Mouse (Mus musculus) cerebellum, postnatal 36 days (tissue): ENCODE measurements around the gene Gm10644.
A peak's percentile ranks its signal among the peaks of the same experiment; 100 is the strongest.

Experiments
- DNase-seq, 2 experiments: peaks; one replicate each; pipeline ENCODE4 v3.0.0; 2021 to 2022; ENCODE audit warnings: mixed read lengths in 2 of 2

Gm10644 gene

DNA sequence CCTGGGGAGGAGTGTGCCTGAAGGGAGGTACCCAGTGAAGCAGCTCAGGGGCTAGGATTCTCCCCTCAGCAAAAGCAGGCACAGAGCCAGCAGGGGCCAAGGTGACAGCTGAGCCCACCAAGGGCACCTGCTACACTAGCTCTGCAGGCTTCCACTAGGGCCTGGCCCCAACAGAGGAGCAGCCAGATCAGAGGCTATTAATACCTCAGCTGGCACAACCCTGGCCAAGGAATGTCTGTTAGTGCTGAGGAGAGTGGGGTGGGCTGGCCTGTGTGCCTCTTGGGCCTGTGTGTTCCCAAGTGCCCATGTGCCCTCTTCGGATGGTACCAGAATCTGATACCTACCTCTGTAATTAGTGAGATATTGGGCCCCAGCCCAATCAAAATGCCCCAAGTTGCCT is 25.2 kb upstream of the Gm10644 start:
- no peak for DNase-seq

DNA sequence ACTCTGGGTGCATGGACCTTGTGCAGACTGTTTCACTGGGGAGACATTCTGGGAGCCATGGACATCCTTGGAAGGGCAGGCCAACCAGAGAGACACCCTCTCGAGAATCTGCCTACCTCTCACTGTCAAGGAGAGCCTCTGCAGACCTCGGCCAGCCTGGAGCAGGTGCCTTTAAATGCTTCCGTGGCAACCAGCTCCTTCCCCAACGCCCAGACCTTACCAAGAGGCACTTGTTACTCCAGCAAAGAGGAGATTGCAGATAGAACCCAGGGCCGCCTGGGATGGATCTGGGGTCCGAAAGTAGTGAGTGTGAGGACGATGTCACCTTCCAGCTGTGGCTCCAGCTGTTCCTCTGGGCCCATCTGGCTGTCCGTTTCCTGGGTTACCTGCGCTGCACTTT is 23.2 kb upstream of the Gm10644 start:
- DNase-seq: no peak

DNA sequence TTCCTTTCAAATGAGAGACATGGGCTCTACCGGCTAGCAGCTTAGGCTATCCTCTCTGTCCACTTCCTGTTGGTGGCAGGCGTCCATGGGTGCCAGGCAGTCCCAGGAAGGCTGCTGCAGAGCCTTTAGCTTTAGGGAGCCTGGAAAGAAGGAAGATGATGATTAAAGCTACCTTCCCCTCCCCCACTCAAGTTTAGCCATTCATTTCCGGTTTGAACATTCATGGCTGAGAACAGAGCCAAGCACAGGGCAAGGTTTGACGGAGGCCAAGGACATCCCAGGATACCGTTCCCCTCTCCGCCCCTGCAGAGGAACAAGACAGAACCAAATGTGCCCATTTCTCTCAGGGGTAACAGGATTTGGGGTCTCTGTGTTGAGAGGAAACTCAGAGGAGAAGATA is 22.6 kb upstream of the Gm10644 start:
- DNase-seq: no peak

DNA sequence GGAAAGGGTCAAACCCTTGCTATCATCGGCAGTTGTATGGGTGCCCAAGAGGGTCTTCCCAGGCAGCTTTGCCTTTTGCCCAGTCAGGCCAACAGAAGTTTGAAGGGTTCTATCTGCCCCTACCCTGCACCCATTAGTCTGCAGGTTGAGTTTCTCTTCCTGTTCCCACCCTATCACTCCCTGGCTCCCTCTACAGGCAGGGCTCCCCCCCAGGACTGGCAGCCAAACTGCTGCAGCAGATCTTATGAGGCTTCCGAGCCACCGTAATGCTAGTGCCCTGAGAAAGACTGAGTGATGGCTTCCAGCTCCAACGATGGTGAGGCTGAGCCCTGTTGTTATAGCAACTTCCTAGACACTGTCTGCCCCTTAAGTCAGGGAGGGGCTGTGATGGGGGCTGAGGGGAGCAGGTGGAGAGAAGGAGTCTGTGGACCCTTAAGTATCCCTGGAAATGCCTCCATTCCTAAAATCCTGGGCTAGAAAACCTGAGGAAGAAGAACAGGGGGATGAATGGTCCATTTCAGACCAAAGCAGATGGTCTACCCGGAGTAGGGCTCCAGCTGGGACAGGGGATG is 21.9 kb upstream of the Gm10644 start:
- DNase-seq: no peak

DNA sequence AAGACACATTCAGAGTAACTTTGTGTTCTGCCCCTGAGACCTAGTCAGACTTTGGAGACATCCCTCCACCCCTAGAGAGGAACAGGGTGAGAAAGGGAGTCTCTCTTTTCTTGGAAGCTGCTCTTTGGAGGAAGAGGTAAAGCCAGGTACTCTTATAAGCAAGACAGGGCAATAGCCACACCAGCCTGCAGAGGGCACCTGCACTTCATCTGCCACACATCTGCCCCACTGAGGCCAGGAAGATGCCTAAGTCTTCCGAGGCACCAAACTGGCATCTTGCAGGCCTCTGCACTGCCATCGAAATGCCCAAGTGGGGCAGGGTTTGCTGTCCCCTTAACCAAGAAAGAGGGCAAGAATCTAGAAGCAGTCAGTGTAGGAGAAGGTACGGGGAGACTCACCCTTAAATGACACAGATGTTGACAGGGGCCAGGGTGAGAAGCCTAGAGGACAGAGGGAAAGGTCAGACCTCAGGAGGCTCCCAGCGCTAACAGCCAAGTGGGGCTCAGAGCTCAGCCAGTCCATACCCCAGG is 21.2 kb upstream of the Gm10644 start:
- DNase-seq: no peak

DNA sequence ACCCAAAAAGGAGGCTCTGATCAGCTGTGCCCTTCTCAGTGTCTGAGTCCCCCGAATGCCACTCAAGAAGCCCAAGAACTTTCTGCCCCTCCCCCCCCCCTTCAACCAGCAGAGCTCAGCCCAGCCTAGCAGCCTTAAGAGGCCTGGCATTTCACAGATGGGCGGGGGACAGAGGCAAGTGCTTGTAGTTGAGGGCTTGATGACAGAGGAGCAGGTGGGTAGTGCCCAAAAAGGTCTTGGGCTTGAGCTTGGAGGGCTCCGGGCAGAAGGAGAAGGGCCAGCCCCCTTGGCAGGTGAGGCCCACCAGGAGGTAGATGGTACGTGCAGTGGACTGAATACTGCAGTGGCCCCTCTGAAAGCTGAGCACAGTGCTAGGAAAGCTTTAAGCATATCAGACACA is 19.5 kb upstream of the Gm10644 start:
- no peak for DNase-seq

DNA sequence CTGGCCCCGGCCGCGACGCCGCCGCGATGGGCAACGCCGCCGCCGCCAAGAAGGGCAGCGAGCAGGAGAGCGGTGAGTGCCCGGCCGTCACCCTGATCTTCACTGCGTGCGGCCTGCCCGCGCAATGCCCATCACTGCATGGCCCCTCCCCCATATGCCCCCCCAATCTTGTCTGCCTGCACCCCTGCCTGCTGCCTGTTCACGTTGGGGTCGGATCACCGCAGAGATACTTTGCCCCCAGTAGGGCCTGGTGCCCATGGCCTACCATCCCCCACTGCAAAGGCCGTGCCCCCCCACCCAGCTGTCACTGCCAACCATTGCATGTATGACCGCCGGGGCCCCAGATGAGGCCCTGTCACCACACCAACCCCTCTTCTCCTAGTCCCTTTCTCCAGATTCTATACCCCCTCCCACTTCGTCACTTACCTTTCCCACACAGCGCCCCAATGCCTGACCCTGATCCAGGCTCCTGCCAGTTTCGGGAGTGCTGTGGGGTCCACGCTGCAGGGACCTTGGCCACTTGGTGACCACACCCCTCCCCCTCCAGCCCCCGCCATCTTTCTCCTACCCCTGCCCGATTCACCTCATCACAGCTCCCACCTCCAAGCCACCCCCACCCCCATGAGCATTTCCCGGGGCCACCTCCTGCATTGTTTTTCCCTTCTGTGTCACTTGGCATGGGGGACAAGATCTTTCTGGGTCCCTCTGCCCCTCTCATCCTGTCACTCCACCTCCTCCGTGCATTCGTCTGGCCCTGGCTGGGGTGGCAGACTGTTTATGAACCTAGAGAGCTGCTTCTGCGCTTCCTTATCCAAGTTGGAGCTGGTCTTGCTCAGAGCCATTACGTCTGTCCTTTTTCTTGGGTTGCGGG is 18.4 kb upstream of the Gm10644 start:
- DNase-seq: peak; percentile 33 to 44

DNA sequence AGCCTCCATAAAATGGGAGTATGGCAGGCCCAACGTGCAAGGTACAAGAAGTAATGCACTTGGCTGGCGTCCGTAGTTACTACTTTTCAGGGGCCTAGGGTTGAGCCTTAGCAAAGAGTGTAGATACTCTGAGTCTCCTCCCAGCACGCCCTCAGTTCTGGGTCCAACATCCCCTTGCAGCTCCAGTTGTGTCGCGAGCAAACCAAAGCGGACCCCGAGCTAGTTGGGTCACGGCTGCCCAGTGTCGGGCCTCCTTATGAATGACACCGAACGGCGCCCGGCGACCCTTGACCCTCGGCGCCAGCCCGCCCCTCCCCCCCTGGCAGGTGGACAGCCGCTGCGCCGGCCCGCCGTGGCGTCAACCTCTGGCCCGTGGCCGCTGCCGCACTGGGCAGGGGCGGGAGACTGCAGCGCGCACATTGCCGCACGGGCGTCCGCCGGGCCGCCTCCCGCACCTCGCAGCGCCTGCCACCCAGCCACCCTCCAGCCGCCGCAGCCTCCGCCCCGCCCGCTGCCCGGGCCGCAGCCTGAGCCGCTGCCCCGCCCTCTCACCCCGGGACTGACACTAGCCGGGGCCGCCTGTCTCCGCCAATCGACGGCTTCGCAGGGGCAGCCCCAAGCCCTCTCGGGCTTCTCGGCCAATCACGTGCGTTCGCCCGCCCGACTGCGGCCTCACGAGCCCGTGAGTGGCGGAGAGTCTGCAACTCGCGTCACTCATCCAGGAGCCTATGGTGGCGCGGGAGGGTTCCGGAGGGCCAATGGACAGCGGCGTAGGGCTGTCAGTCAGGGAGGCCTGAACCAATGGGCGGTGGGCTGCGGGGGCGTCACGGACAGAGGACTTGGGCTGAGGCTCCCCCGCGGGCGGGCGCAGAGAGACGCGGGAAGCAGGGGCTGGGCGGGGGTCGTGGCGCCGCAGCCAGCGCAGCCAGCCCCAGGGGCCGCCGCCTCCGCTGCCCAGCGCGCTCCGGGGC is 17.4 kb upstream of the Gm10644 start, which contains the start of gene Prkaca:
Prkaca (plus strand) TSS at position 844 of the 971 bp plus-strand sequence.
- DNase-seq: peak; percentile 96 to 99

DNA sequence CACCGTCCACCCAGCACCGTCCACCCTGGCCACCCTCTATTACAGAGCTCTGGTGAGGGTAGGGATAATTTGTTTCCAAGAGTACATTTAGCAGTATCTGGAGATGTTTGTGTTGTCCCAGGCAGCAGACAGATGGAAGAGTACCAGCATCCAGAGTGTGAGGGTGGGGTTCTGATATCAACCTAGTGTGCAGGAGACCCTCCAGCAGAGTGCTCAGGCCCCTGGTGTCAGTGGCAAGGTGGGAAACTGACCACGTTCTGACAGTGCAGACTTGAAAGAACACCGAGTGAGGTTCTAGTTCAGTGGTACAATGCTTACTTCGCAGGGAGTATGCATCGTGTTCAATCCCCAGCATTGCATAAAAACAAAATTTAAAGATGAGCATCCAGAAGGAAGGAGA is 16.7 kb upstream of the Gm10644 start:
- no peak for DNase-seq

DNA sequence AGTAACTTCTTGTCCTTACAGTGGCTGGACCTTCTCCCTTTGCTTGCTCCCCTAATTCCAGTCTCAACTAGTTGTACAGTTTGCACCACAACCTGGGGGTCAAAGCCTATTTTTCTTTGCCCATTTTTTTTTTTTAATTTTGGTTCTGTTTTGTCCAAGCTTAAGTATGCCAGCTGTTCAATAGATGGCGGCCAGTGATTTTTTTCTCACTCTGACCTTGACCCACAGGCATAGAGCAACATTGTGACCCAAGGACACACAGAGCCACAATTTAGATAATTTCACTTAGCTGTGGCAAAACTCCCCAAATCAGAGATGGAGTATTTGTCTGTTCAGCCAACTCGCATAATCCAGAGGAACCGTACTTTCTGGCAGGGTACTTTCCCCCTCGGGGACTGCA is 16.1 kb upstream of the Gm10644 start:
- DNase-seq: no peak

DNA sequence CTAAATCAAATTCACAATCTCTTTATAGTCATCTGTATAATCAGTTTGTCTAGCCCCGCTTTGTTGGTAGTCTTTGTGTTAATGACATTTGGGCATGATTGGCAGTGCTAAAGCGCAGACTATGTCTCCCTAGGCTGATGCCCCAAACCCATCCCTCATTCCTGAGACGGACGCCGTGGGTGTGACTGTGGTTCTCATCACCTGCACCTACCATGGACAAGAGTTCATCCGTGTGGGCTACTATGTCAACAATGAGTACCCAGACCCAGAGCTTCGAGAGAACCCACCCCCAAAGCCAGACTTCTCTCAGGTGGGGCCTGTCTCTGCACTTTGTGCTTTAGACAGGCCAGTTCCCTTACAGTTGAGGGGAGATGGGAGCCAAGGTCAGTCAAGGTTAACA is 12.7 kb upstream of the Gm10644 start:
- no peak for DNase-seq

DNA sequence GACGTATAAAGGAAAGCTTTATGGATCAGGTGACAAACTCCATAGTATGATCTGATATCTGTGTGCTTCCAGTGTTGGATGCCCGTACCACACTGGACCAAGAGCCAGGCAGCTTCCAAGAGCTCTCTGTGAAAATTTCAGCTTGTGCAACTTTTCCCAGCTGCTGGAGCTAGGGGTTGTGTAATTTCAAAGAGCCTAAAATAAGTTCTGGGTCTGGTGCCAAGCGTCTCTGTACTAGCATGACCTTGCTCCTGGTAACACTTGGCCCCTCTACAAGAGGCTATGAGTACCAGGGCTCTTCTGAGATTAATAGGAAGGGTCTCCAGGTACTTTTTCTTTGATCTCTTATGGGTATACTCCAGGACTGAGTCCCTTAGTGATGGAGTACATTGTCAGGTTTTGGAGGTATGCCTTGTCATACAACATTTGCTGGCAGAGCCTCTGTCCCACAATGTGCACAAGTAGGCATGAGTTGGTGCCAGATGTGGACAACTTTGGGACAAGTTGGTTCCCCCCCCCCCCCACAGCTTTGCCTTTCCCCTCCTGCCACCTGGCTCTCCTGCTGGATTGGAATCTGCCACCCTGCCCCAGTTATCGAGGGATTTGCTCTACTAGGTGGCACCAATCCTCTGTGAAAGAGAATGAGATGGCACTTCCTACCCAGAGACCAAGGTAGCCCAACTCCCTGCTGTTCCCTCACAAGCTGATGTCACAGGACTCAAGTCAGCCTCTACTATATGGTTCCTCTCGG is 9.2 kb upstream of the Gm10644 start:
- DNase-seq: no peak

DNA sequence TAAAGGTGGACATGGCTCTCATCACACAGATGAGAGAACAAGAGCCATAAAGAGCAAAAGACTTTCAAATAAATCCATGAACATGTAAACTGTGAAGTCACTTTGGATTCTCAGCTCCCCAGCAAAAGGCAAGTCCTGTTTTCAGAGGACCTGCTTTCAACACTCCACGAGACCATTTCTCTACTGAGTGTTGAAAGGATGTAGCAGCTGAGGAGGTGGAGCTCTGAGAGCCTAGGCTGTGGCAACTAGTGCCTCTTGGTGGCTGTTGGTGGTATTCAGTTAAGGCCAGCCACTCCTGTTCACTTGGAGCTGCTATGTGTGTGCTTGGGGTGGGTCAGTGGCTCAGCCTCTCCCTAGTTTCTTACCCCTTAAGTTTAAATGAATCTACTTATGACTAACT is 1.8 kb upstream of the Gm10644 start:
- no peak for DNase-seq

DNA sequence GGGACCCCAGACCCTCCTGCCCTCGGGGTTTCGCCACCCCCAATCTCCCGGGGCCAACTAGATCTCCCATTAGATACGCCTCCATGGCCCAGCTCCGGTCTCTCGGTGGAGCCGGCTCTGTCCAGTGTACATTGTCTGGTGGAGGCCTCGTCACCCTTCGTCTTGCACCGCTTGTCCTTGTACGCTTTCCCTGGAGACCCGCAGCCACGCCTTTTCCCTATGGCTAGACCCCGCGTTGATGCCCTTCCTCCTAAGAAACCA is 883 bp upstream of the Gm10644 start:
- DNase-seq: no peak

DNA sequence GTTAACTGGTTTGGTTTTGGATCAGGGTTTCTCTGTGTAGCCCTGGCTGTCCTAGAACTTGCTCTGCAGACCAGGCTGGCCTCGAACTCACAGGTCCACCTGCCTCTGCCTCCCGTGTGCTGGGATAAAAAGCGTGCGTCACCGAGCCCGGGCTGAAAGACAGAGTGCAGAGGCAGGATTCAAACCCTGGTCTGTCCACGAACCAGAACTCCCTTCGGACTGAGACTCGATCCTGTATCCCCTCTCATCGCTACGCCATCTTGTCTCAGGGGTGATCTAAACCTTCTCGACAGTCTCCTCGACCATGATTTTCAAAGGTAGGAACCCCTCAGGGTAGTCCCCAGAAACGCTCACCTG is 278 bp downstream of the Gm10644 start:
- DNase-seq: no peak

DNA sequence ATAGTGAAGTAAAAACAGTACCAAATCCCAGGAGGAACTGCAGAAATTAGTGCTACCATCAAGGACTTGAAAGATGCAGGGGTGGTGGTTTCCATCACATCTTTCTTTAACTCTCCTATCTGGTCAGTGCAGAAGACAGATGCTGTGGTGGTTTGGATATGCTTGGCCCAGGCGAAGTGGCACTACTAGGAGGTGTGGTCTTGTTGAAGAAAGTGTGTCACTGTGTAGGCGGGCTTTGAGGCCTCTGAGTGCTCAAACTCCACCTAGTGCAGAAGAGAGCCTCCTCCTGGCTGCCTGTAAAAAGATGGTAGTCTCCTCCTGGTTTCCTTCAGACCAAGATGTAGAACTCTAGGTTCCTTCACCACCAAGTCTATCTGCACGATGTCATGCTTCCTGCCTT is 9.5 kb downstream of the Gm10644 start:
- no peak for DNase-seq

DNA sequence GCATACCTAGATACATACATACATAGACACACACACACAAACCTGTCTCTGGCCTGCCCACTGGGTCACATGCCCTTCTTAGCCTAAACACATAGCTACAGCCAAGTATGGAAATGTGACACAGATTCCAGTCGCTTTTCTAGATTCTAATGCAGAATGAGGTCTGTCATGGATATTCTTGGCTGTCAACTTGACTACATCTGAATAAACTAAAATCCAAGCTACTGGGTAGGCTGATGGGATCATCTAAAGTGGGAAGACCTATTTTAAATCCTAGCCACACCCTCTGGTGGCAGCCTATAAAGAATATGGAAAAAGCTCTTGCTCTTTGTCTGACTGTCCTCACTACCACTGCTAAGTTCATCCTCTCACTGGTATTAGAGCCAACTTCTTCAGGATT is 12.6 kb downstream of the Gm10644 start:
- no peak for DNase-seq

DNA sequence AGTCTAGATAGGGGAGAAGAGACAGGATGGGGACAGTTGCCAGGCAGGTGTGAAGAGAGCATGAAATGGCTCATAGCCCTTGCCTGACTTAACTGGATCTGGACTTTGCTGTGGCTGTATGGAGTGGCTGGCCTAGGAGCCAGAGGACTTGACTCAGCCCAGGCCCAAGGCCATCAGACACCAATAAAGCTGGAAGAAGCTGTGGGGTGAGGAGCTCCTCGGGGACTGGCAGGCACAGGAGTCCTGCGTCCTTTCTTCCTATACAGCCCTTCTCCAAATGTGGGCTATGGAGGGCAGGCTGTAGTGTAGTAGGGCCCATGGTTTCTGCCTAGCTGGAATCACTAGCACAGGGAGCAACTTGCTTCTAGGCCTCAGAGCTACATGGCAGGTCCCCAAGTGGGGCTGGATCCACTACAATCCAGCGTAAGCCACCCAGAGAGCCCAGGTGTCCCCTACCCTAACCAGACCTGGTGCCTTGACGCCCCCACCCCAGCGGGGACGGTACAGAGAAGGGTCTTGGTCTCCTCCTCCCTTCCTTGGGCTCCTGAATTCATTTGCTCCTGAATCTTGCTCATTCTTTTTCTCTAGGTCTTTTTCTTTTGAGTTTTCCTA is 13.8 kb downstream of the Gm10644 start:
- DNase-seq: no peak

DNA sequence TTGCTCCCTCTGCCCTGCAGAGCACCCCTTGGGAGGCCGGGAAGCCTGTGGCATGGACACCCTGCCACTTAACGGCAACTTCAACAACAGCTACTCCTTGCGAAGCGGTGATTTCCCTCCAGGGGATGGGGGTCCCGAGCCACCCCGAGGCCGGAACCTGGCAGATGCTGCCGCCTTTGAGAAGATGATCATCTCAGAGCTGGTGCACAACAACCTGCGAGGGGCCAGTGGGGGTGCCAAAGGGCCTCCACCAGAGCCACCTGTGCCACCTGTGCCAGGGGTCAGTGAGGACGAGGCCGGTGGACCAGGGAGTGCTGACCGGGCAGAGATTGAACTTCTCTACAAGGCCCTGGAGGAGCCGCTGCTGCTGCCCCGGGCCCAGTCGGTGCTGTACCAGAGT is 16.7 kb downstream of the Gm10644 start:
- peak in 1 of 2 experiments; percentile 12 for DNase-seq

DNA sequence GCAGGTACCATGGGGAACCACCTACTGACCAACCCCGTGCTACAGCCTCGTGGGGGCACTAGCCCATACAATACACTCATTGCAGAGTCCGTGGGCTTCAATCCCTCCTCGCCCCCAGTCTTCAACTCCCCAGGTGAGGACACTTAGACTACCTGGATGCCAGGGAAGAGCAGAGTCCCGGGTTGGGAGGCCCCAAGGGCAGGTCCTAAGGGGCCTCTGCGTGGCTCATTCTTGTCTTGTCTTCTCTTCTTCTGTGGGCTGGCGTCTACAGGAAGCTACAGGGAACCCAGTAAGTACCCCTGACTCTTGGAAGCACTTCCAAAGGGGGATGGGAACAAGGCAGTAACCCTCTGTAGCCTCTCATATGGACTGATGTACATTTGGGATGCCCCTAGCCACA is 17.4 kb downstream of the Gm10644 start:
- peak in 1 of 2 experiments; percentile 1 for DNase-seq

DNA sequence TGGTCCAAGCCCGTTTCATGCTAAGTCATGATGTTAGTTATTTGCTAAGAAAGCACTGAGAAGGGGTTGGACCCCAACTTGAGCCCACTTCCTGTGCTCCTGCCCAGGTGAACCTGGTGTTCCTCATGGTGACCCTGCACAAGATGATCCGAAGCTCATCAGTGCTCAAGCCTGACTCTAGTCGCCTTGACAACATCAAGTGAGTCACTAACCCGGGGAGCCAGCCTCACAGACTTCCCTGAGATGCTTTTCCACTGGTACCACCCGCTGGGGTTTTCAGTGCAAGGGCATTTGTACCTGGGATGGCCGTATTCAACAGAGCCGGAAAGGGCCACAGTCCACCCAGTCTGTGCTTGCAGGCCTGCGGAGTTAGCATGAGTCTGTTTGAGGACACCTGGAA is 19.6 kb downstream of the Gm10644 start:
- no peak for DNase-seq

DNA sequence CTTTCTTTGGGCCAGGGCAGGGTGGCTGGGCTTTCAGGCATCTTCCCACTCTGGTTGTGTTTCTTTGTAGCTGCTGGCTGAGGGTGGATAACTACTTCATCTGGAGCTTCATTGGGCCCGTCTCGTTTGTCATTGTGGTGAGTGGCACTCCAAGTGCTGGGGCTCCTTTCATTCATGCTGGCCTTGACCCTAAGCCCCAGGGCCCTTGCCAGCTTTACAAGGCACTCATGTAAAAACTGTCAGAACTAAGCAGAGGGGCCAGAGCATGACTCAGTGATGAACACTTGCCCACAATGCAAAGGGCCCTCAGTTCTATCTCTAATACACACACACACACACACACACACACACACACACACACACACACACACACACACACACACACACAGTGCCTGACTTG is 20.0 kb downstream of the Gm10644 start:
- DNase-seq: no peak
